Mouse (Mus musculus): ENCODE data around the gene Trove2.

- TF ChIP-seq CTCF (IDR thresholded peaks at IDR 0.05; ENCODE audit: low read depth, low read length): no peak
- no peak for TF ChIP-seq POLR2A (IDR thresholded peaks at IDR 0.05; ENCODE audit: extremely low read depth, insufficient read depth, low read length)
Measured at GRCm38 (mm10) chr1:143822677-143823076, 45.8 kb upstream of the Trove2 start.

Measured in liver, adult 2 months (tissue).